Mouse (Mus musculus): ENCODE measurements around the gene Babam2.
"Not testable (repeated sequence)": the region's sequence is repeated elsewhere in the genome, so short reads cannot be mapped to it uniquely, and the experiment has no call there.

The Babam2 gene

DNA sequence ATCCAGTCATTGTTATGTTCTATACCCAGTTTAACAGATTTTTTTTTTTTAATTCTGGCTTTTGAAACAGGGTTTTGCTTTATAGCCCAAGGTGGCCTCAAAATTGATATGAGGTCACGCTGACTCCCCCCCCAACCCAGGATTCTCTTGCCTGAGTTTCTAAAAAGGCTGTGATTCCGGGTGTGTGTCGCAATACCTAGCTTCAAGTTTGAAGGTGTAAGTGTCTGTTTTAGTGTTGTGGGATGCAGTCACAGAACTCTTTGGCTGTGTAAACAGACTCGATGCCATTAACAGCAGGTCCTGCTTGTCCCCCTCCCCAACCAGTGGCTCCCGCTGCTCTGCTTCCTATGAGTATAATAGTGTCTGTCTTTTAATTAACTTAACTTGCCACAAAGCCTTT, 84.1 kb downstream of the Babam2 start:
- DNase-seq (ENCODE audit: low read depth, low spot score): no peak

DNA sequence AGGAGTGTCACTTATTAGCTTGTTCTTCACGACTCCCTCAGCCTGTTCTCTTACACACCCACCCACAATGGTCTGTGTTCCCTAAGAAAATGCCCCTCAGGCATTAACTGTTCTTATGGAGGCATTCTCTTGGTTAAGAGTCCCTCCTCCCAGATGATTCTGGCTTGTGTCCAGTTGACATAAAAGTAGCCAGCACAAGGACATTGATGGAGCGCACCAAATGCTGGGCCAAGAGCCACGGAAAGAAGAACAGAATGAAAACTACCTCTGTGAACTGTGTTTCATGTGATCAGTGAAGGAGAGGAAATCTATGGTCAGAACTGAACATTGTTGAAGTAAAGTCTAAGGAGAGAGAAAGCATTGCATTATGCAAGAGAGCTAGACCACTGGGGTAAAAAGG, 89.7 kb downstream of the Babam2 start:
- no peak for DNase-seq (ENCODE audit: low read depth, low spot score)

DNA sequence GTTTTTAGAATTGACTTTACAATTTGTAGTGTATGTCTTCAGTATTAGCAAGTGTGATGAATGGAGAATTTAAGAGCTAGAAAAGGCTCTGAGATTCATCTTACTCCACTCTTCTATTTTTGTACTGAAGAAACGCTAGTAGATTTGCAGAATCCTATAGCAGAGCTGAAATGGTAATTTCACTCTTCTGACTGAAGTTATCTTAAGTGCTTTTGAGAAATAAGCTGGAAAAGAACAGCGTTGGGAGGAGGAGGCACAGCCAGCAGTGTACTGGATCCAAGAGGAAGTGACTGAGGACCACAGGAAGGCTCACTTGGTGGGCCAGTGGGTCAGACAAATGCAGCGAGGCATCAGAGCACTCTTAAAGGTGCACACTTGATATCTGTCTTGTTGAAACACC, 90.1 kb downstream of the Babam2 start:
- no peak for DNase-seq (ENCODE audit: low read depth, low spot score)

DNA sequence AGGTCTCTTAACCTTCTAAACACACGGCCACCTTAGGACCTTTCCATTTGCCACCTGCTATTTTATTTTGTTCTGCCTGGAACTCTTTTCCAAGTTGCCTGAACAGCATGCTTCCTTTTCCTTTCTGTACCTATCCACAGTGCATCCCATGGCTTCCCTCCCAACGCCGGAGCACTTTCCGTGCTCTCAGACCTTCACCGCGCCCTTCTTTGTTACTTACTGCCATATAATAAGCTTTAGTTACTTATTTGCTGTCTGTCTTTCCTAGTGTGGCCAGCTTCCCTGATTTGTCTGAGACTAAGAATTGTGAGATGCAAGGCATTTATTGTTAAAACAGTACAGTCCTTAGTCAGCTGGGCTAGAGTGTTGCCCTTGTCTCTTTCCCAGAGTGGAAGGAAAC, 94.9 kb downstream of the Babam2 start:
- DNase-seq (ENCODE audit: low read depth, low spot score): no peak

DNA sequence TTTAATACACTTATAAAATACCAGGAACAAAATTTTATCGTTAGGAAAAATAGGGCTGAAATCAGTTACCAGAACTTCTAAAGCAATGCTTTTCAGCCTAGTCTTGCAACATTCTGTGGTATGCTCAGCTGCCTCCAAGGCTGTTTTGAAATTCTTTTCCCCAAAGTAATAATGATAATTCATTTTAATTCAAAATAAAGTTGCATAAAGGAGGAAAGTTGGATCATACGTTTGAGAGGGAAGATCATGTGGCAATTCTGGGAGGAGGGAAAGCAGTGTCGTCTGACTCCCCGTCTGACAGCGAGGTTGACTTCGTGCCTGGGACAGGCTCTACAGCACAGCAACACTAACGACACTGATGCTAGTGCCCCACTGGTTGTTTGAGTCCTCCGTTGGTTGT, 95.4 kb downstream of the Babam2 start:
- no peak for DNase-seq (ENCODE audit: low read depth, low spot score)

DNA sequence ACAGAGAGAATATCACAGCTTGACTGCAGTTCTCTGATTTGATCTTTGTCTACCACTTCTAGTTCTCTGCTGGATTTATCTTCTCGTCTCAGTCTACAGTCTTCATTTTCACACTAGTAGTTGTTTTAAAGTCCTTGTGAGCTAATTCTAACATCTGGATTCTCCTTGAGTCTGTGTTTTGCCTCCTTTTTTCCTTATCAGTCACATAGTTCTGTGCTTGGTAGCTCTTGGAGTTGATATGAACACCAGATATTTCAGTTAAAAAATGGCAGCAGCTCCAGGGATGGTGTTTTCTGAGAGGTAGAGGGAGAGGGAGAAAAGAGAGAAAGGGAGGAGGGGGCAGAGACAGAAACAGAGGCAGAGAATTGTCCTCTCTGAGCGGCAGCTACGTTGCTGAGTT, 97.9 kb downstream of the Babam2 start:
- no peak for DNase-seq (ENCODE audit: low read depth, low spot score)

DNA sequence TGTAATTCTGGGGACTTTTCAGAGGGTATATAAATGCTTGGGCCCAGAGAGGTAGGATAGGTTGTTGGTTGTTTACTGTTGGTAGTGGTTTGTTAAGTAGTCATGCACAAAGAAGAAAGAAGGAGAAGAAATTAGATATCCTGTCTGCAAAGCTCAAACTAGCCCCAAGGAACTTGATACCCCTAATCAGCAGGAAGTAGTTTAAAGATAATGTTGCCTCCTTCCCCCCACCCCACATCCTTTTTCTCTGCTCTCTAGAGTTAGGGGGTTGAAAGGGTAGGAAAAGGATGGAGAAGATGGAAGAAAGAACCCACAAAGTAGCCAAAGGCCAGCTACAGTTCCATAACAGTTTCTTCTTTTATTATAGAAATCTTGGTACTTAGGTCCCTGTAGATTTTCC, 99.5 kb downstream of the Babam2 start:
- DNase-seq (ENCODE audit: low read depth, low spot score): no peak

DNA sequence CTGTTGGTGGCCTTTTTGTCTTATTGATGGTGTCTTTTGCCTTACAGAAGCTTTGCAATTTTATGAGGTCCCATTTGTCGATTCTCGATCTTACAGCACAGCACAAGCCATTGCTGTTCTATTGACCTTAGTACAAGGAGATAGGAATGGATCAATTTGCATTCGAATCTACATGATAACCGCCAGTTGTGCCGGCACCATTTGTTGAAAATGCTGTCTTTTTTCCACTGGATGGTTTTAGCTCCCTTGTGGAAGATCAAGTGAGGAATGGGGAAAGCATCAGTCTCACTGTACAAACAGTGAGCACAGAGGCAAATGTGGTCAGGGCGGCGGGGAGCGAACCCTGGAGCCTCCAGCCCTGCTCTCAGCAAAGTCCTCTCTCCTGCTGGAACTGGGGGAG, 106.7 kb downstream of the Babam2 start:
- DNase-seq (ENCODE audit: low read depth, low spot score): not testable (repeated sequence)

DNA sequence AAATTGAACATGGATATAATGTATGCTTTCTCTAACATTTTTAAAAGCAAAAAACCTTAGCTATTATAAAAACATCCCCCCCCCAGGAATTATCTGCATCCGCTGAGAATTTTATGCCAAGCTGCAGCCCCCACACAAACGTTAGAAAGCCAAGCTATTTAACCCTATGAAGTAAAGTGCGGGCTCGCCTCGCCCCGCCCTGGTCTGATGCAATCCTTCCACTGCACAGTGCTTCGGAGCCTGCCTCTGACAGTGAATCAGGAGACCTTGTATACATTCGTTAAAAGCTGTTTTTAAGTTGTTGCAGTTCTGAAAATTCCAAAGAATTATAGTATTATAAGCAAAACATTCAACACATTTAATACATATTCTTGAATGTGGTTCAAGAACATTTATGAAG, 107.3 kb downstream of the Babam2 start:
- DNase-seq (ENCODE audit: low read depth, low spot score): no peak

DNA sequence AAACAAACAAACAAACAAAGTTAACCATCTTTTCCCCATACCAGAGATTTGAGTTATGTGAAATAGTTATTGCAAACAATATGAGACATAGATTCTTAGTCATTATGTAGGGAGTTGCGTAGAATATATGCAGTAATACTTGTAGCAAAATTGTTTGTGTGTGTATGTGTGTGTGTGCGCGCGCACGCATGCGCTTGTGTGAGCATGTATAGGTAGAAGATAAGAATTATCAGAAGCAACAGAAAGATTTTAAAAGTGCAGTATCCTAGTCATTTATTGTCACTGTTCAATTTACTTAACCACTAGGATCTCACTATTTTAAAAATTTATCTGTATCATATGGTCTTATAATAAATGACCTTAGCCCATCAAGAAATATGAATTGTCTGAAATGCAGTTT, 109.8 kb downstream of the Babam2 start:
- DNase-seq (ENCODE audit: low read depth, low spot score): no peak

DNA sequence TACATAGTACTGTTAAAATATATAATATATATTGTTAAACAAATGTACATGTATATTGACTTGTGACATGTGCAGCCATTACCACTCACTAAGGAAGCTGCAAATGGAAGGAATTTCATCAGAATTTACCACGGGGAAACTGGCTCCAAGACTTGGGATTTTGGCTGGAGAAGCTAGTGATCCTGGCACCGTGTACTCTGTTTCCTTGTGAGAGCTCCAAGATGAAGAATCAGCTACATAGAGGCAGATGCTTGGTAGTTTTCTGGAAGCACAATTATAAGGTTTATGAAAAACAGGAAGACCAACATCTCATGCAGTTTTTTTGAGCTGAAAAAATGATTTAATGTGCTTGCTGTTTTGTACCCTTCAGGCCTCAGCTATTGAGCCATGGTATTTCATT, 110.8 kb downstream of the Babam2 start:
- DNase-seq (ENCODE audit: low read depth, low spot score): no peak

DNA sequence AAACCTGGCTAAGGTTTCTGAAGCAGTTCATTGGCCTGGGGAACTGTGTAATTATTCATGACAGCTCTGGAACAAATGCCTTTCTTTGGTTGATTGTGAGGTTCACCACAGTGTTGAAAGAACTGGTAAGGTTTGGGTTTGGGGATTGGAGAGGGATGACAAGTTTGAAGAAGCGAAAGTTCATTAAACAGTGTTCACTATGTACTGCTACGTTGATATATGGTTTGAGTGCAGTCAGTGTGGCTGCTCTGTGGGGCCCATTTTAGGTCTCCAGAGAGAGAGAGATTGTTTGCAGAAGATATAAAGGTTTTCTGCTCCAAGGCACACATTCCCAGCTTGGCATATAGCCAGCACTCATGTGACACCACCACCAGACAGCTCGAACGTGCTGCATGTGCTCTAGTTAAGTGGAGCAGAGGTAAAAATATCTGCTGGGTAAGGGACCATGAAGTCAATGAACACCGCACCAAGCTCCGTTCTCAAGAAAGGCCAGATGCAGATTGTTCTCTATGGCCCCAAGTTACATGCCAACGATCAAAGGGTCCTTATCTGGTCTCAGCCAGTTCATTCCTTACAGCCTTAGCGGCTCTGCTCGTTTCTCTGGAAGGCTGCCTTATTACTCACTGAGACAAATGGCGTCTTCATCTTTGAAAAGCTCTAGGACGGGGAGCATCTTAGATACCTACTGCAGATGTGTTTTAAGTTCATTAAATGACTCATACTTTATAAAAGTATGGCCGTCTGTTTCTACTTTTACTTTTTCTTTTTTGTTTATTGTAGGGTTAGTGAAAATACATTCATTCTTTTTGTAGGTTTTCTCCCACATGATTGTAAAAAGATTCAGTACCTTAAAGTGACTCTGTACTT, 113.5 kb downstream of the Babam2 start:
- peak; percentile 21 for DNase-seq (ENCODE audit: low read depth, low spot score)

DNA sequence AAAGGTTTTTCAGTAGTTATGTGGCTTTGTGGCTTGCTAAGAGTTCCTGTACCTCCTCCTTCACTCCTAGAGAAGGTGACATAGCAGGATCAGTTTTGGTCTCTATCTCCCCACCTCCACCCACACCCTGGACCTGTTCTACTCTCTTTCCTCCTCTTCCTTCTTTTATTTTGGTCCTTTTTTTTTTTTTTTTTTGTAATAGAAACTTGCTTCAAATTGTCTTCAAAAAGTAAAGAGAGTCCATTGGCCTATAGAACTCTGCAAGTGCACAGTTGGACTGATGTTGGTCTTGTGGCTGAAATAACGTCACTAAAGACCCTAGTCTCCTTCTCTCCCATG, 114.1 kb downstream of the Babam2 start:
- DNase-seq (ENCODE audit: low read depth, low spot score): no peak

DNA sequence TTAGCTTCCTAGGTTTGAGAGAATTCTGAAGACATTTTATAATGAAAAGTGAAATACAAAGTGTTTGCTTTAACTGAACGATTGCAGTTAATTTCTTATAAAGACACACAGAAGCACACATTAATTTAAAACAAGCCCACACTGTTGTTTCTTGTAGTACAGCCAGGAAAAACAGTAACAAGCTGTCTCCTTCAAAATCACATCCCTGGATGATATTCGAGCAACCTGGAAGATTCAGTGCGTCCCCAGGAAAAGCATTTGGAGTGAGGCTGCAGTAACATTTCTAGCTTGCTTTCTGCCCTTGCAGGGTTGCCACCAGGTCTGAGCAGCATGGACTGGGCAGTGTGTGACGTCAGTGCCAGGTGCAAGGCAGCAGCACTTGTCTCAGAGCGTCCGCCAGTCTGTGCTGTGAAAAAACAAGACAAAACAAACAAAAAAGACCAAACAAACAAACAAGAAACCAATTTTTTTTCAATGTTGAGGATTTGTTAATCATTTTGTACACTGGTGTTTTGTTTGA, 115.7 kb downstream of the Babam2 start:
- DNase-seq (ENCODE audit: low read depth, low spot score): no peak

DNA sequence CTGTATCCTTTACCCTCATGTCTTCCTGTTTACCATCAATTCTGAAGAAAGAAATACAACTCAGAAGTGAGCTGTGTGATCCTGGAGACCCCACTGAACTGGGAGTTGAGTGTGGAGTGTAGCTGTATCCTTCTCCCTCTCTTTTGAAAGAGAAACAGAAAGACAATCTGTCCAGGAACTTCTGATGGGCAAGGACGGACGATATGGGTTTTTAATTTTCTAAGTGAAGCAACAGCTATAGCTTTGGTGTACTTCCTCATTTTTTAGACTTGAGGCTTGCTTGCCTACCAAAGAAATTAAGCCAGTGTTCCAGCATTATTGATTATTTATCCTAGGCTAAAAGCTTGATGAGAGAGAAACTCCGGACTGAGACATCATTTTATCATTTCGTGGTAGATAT, 116.6 kb downstream of the Babam2 start:
- no peak for DNase-seq (ENCODE audit: low read depth, low spot score)

DNA sequence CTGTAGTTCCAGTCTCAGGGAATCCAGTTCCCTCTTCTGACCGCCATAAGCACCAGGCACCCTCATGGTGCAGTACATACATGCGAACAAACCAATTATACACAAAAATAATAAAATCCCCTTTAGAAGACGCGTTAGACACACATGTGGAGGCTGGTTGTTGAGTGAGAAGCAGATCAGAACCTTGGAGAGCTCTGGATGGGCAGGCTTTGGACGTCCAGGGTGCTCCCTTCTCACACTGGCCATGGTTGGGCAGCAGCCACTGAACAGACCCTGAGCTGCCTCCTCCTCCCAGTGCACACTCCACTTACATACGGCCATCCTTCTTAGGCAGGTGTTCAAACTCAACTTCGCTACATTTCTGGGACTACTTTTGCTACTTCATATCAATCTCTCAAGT, 117.6 kb downstream of the Babam2 start:
- DNase-seq (ENCODE audit: low read depth, low spot score): peak; percentile 41

DNA sequence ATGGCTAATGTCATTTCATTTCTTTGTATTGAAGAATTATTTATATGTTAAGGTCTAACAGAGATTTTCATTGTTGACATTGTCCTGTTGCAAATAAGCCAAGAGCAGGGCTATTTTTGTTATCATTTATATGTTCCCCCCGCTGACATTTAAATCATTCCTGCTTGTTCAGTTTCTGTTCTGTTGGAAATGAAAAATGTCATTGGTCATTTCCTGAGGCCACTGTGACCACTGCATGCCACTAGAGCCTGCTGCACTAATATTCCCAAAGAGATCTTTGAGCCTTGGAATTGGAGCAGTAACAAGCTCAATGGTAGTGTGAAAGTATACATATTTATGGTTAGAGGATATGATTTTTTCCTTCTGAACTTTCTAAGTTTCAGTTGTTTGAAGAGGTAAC, 118.6 kb downstream of the Babam2 start:
- no peak for DNase-seq (ENCODE audit: low read depth, low spot score)

DNA sequence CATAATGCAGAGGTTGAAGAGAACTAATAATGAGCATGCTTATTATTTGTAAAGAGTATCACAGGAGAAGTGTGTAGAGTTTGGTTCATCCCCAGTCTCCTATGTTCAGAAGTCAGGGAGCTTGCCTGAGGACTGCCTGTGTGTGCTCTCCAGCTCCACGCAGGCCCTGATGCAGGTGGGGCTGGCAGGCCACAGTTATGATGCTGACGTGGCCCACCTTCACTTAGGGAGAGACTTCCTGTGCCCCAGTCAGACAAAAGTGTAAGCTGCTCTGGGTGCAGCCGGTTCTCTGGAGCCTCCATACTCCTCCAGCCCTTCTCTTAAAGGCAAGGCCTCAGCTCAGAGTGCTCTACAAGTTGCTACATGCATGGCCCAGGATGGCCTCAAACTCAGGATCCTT, 123.3 kb downstream of the Babam2 start:
- DNase-seq (ENCODE audit: low read depth, low spot score): no peak

DNA sequence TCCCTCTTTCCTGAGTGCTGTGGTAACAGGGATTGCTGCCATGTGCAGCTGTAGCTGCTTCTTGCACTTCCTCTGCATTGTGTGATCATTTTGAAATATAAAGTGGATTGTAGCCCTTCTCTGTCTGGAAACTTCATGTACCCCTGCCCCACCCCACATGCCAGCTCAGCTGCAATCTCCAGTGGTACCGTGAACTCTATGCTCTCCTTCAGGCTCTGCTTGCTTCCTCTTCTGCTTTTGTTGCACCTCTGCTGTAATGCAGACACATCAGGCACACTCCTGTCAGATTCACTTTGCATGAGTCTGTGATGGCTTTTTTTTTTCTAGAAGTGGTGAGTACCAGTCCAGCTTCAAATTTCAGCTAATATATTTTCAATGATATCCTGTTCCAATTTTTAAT, 123.7 kb downstream of the Babam2 start:
- no peak for DNase-seq (ENCODE audit: low read depth, low spot score)

DNA sequence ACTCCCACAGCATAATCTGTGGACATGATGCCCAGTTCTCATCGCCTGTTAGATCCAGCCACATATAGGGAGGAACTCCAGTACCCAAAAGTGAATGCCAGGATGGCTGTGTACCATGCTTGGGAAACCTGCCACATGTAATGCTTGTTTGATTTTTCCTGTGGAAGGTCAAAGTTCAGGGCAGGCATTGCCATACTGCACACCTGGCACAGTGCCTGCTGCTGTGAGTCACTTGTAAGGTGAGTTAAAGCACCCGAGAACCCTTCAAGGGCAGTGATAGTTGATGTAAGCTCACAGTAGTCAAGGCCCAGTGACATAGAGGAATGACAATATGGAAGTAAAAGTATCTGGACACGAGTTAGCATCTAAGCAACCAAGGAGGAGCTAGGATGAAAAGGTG, 126.2 kb downstream of the Babam2 start:
- no peak for DNase-seq (ENCODE audit: low read depth, low spot score)

DNA sequence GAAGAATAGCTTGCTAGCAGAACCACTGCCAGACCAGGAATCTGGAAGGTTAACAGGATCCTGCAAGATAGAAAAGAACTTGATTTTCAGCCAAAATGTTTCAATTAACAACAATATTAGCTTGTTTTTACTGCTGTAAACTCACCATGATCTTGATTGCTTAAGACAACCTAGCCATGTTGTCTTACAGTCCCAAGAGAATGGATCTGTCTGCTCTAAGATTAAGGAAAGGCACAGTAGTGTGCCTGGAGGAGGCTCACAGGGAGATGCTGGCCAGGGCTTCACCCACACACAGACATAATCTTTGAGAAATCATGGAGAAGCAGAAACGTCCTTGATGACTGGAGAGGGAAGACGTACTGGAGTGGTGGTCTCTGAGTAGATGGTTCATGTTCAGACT, 126.6 kb downstream of the Babam2 start:
- no peak for DNase-seq (ENCODE audit: low read depth, low spot score)

DNA sequence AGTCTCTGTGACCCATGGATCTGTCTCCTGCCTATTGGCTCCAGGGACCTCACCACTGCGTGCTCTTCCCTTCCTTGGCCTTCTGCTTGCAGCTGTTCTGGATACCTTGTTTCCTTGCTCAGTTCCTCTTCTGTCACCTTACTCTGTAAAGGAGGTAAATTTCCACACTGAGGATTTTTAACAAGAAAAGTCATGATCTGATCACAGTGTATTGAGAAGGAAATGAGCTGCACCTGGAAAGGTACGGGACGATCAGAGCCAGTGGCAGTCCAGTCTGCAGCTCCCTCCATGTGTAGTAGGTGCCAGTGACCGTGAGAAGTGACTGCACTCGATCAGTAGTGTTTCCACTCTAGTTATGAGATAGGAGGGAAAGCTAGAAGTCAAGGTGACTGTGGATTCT, 129.8 kb downstream of the Babam2 start:
- DNase-seq (ENCODE audit: low read depth, low spot score): no peak

DNA sequence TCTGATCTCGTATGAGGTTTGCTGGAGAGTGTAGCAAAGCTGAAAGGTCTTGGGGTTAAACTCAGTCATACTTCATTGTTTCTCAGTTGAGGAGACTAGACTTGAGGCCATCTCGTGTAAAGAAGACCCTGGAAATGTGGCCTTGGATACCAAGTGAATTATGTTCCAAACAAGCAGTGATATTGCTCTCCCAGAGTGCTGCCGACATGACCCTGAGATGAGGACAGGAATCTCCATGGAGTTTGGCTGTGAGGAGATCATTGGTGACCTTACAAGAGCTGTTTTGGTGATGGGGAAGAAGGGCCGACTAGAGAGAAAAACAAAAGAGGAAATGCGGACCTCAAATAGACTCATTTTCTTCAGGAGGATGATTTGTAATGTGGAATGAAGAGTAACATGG, 130.4 kb downstream of the Babam2 start:
- no peak for DNase-seq (ENCODE audit: low read depth, low spot score)

DNA sequence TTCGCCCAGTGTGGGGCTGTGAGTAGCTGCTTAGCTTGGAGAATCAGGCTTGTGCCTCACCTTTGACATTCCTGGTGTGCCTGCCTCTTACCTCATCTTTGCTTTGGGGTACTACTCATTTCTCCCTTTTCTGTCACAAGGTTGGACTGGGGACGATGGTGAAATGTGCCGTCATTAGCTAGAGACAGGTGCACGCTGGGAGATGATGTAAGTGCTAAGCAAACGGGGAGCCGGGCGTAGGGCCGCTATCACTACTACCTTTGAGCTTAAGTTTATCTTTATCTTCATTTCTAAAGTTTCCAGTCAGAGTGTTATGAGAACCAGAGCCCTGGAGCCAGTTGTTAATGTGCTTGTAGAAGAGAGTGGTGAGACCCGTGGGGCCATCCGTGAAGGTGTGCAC, 131.3 kb downstream of the Babam2 start:
- no peak for DNase-seq (ENCODE audit: low read depth, low spot score)
